Mouse (Mus musculus) hindbrain, embryonic 11.5 days (tissue): Measurements from ENCODE around the gene Zfp213. TPM values are rescaled to one million over a fixed set of nuclear protein-coding genes. Genes with fewer than 3 reads are reported as not detected.

Experiments
- ATAC-seq: fragments of 200-750 bp; cut with Nextera tagmentation; 2 replicates; pipeline ENCODE4 v1.8.0; 2017; ENCODE audit warnings: mild to moderate bottlenecking, moderate TSS enrichment, moderate library complexity; ENCODE audit not compliant: low FRiP score
- DNase-seq: peaks from one replicate; pipeline ENCODE4 v3.0.0-alpha.2; 2015; ENCODE audit warnings: low spot score
- H3K27ac ChIP-seq: fragments of 300-500 bp; sonication (generic); 2 replicates; pipeline ENCODE4 v1.5.1; 2014; ENCODE audit warnings: mild to moderate bottlenecking, low read depth, low read length
- H3K27me3 ChIP-seq: fragments of 300-500 bp; sonication (generic); 2 replicates; pipeline ENCODE4 v1.6.1; 2014; ENCODE audit warnings: mild to moderate bottlenecking, low read length, moderate library complexity, mixed read lengths; ENCODE audit not compliant: control insufficient read depth, insufficient read depth
- H3K36me3 ChIP-seq: fragments of 300-500 bp; sonication (generic); 2 replicates; pipeline ENCODE4 v1.6.1; 2014; ENCODE audit warnings: mild to moderate bottlenecking, low read length, moderate library complexity, mixed read lengths; ENCODE audit not compliant: control insufficient read depth, insufficient read depth
- H3K4me1 ChIP-seq: fragments of 300-500 bp; sonication (generic); replicated peaks from 2 replicates; pipeline ENCODE4 v1.6.1; 2014; ENCODE audit warnings: low read length, mixed read lengths; ENCODE audit not compliant: control insufficient read depth, insufficient read depth
- H3K4me2 ChIP-seq: fragments of 300-500 bp; sonication (generic); replicated peaks from 2 replicates; pipeline ENCODE4 v1.6.1; 2014; ENCODE audit warnings: mild to moderate bottlenecking, low read depth, low read length
- H3K4me3 ChIP-seq: fragments of 300-500 bp; sonication (generic); 2 replicates; pipeline ENCODE4 v1.5.1; 2014; ENCODE audit warnings: low read depth, low read length
- H3K9ac ChIP-seq: fragments of 300-500 bp; sonication (generic); 2 replicates; pipeline ENCODE4 v1.6.1; 2014; ENCODE audit warnings: low read depth, low read length
- H3K9me3 ChIP-seq: fragments of 300-500 bp; sonication (generic); 2 replicates; pipeline ENCODE4 v1.6.1; 2016; ENCODE audit warnings: low read length; ENCODE audit not compliant: control insufficient read depth
- WGBS: fragments of 180-500 bp; shearing (Covaris S2); extraction: QIAGEN DNeasy Blood & Tissue Kit; methylation state at CpG from one replicate; pipeline ENCODE4 v1.1.7; 2014; 5-methylcytosine and 5-hydroxymethylcytosine counted together
- polyA plus RNA-seq: library from polyadenylated mRNA; unstranded; fragments of >200 nt; fragmentation: Nextera tagmentation; extraction: Ambion mirVana; gene quantifications from 2 replicates; pipeline ENCODE4 v1.2.1, GENCODE M21; 2014

Zfp213 gene
- polyA plus RNA-seq, 1 experiment from 2014 or later: 16.1 TPM

- no peaks in the 10 kb centered on the region for H3K9me3 ChIP-seq
- H3K4me1 ChIP-seq: peaks cover 4% of the 10 kb centered on the region; the same call in 1 of the 2 replicates
- DNase-seq: no peak
- peak overlapping the region; percentile 91 for H3K9ac ChIP-seq
- ATAC-seq: peak; percentile 89
- WGBS: under 1% methylated on average over 8 of the region's 8 CpGs
- H3K4me3 ChIP-seq: peak overlapping the region; percentile 77
- H3K36me3 ChIP-seq: no peaks in the 10 kb centered on the region
- H3K27ac ChIP-seq: peak overlapping the region; percentile 49
- H3K27me3 ChIP-seq: no peaks in the 10 kb centered on the region
- H3K4me2 ChIP-seq: peak overlapping the region; percentile 63
Measured at GRCm38 (mm10) chr17:23564368-23564715, 304 bp upstream of the Zfp213 start.

- H3K4me1 ChIP-seq: peaks cover under 1% of the 10 kb centered on the region; the same call in 1 of the 2 replicates
- H3K27ac ChIP-seq: no peak overlapping the region
- H3K9me3 ChIP-seq: no peaks in the 10 kb centered on the region
- no peak overlapping the region for H3K4me2 ChIP-seq
- H3K4me3 ChIP-seq: no peak overlapping the region
- WGBS: 58% methylated on average over 11 of the region's 11 CpGs
- no peaks in the 10 kb centered on the region for H3K27me3 ChIP-seq
- no peak overlapping the region for H3K9ac ChIP-seq
- no peak for ATAC-seq
- DNase-seq: peak; percentile 55
- H3K36me3 ChIP-seq: peaks cover 6% of the 10 kb centered on the region; the same call in 1 of the 2 replicates
Measured at GRCm38 (mm10) chr17:23559767-23560166, 4.3 kb downstream of the Zfp213 start.

DNA sequence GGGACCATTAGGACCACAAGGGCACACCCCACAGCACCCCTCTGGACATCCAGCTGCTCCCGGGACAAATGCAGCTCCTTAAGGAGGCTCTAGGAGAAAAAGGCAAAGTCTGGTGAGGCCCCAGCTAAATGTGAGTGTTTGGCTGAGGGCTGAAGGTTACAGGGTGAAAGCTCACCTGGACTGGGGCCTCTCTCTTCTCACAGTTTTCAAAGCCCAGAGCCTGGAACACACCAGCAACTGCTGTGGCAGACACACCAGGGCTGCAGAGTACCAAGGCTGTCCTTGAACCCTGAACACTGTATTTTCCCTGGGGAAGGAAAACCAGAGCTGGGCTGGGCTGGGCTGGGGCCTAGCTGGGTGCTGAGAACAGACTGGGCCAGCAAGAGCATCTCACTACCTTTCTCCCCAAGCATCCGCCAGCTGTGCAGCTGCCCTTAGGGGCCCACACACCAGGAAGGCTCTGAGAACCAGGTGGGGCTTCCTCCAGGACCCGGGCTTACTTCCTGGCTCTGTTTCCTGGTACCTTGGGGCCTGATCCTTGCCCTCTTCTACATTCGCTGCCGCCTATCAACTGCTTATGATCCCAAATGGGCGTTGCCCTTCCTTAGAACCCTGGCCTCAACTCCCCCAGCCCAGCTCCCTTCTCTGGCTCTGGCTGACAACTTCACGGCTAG is 8.7 kb downstream of the Zfp213 start:
- ATAC-seq (no peak), DNase-seq (no peak)
- WGBS: 81% methylated on average over 7 of the region's 7 CpGs
- no peak overlapping the region for H3K4me2 ChIP-seq
- no peak overlapping the region for H3K4me3 ChIP-seq
- H3K9me3 ChIP-seq: no peaks in the 10 kb centered on the region
- no peak overlapping the region for H3K27ac ChIP-seq
- H3K9ac ChIP-seq: no peak overlapping the region
- no peaks in the 10 kb centered on the region for H3K4me1 ChIP-seq
- H3K27me3 ChIP-seq: no peaks in the 10 kb centered on the region
- peaks cover 6% of the 10 kb centered on the region; the same call in 1 of the 2 replicates for H3K36me3 ChIP-seq

DNA sequence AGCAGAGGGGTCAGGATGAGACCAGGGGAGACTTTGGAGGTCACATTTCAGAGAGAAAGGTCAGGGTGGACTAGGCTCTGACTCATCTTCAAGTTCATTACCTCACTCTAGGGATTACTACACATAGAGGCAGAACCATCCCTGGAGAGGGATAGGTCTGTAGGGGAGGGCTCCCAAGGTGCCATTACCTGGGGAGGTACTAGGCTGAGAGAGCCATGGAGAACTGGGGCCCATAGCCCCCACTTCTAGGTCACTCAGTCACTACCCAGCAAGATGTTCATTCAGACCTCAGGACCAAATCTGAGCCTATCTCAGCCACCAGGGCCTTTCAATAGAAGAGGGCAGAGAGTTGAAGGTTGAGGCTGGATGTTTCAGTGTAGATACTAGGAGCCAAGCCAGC is 9.7 kb downstream of the Zfp213 start:
- no peak overlapping the region for H3K4me3 ChIP-seq
- DNase-seq (no peak), ATAC-seq (no peak)
- H3K27me3 ChIP-seq: no peaks in the 10 kb centered on the region
- H3K9ac ChIP-seq: no peak overlapping the region
- no peak overlapping the region for H3K27ac ChIP-seq
- H3K36me3 ChIP-seq: peaks cover 6% of the 10 kb centered on the region; the same call in 1 of the 2 replicates
- H3K4me2 ChIP-seq: no peak overlapping the region
- no peaks in the 10 kb centered on the region for H3K4me1 ChIP-seq
- no peaks in the 10 kb centered on the region for H3K9me3 ChIP-seq

- H3K9me3 ChIP-seq: no peaks in the 10 kb centered on the region
- no peaks in the 10 kb centered on the region for H3K4me1 ChIP-seq
- H3K36me3 ChIP-seq: peaks cover 6% of the 10 kb centered on the region; the same call in 1 of the 2 replicates
- H3K4me3 ChIP-seq: no peak overlapping the region
- no peak for DNase-seq
- WGBS: 67% methylated on average over 1 of the region's 1 CpGs
- ATAC-seq: no peak
- no peak overlapping the region for H3K9ac ChIP-seq
- no peak overlapping the region for H3K4me2 ChIP-seq
- no peaks in the 10 kb centered on the region for H3K27me3 ChIP-seq
- no peak overlapping the region for H3K27ac ChIP-seq
Measured at GRCm38 (mm10) chr17:23553634-23554120, 10.4 kb downstream of the Zfp213 start.

GRCm38 (mm10) chr17:23552896-23553633 is 11.0 kb downstream of the Zfp213 start:
- no peak overlapping the region for H3K9ac ChIP-seq
- DNase-seq (no peak), ATAC-seq (no peak)
- no peaks in the 10 kb centered on the region for H3K9me3 ChIP-seq
- H3K36me3 ChIP-seq: peaks cover 5% of the 10 kb centered on the region; the same call in 1 of the 2 replicates
- H3K4me3 ChIP-seq: no peak overlapping the region
- no peaks in the 10 kb centered on the region for H3K27me3 ChIP-seq
- 81% methylated on average over 8 of the region's 8 CpGs for WGBS
- no peak overlapping the region for H3K4me2 ChIP-seq
- H3K4me1 ChIP-seq: no peaks in the 10 kb centered on the region
- no peak overlapping the region for H3K27ac ChIP-seq

GRCm38 (mm10) chr17:23551963-23552362 is 12.1 kb downstream of the Zfp213 start:
- Histone ChIP-seq H3K4me1 (no peaks in the 10 kb centered on the region), H3K27me3 (no peaks in the 10 kb centered on the region), H3K36me3 (no peaks in the 10 kb centered on the region), H3K9me3 (no peaks in the 10 kb centered on the region), H3K27ac (no peak overlapping the region), H3K4me2 (no peak overlapping the region), H3K9ac (no peak overlapping the region), H3K4me3 (no peak overlapping the region)
- ATAC-seq (no peak), DNase-seq (no peak)
- WGBS: 69% methylated on average over 5 of the region's 5 CpGs

DNA sequence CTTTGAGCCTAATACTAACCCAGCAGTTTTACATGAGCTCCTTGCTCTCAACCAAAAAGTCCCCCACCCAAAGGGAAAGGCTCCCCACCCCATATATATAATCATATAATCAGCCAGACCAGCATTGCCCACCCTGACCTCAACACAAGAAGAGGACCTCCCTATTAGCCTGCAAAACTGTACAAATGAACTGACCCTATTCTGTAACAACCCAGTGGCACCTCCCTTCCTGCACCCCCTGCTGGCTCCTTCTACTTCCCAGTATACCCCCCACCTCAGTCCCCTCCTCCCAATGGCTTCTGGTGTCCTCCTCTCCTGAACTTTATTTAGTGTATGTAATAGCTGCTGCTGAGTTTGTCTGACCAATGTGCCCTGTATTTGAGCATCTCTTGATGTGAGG is 12.6 kb downstream of the Zfp213 start:
- ATAC-seq (no peak), DNase-seq (no peak)
- no peak overlapping the region for H3K9ac ChIP-seq
- peak overlapping the region; percentile 45 for H3K4me3 ChIP-seq
- H3K9me3 ChIP-seq: no peaks in the 10 kb centered on the region
- H3K27ac ChIP-seq: no peak overlapping the region
- H3K36me3 ChIP-seq: no peaks in the 10 kb centered on the region
- H3K4me2 ChIP-seq: peak overlapping the region; percentile 52; the same call in 1 of the 2 replicates
- H3K27me3 ChIP-seq: no peaks in the 10 kb centered on the region
- no peaks in the 10 kb centered on the region for H3K4me1 ChIP-seq

DNA sequence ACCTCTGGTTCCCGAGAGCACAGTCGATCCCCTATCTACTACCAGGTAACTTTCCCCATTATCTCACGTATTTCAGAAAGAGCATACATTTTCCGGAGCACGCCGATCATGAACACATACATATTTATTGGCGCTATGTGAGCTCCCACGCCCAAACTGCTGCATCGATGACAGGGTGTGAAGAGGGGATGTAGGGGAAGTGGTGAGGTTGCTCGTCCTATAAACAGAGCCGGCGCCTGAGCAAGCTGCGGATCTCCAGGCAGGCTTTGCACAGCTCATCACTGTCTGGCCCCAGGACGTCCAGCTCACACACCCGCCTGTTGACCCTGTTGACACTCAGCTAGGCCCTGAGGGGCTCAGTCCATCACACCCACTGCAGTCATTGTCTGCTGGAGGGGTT is 13.2 kb downstream of the Zfp213 start:
- peak overlapping the region; percentile 48 for H3K9ac ChIP-seq
- H3K27ac ChIP-seq: no peak overlapping the region
- no peaks in the 10 kb centered on the region for H3K4me1 ChIP-seq
- H3K4me3 ChIP-seq: peak overlapping the region; percentile 45
- peak; percentile 28 for ATAC-seq
- H3K36me3 ChIP-seq: no peaks in the 10 kb centered on the region
- H3K9me3 ChIP-seq: no peaks in the 10 kb centered on the region
- H3K4me2 ChIP-seq: peak overlapping the region; percentile 52
- H3K27me3 ChIP-seq: no peaks in the 10 kb centered on the region
- WGBS: under 1% methylated on average over 15 of the region's 15 CpGs
- no peak for DNase-seq
